Mouse (Mus musculus) cortical plate, adult 2 months (tissue): ENCODE measurements around the gene Fam104a. TPM values are rescaled to one million over a fixed set of nuclear protein-coding genes. Genes with fewer than 3 reads are reported as not detected.

ENCODE experiments used
- H3K27ac ChIP-seq: fragments of 200-500 bp; 2 replicates; pipeline ENCODE4 v1.5.1; 2012; ENCODE audit warnings: low read length, control low read depth, inconsistent platforms; ENCODE audit not compliant: insufficient read depth
- H3K4me1 ChIP-seq: fragments of 200-500 bp; 2 replicates; pipeline ENCODE4 v1.6.1; 2011; ENCODE audit warnings: low read length; ENCODE audit not compliant: control insufficient read depth, insufficient read depth
- H3K4me3 ChIP-seq: fragments of 200-500 bp; 2 replicates; pipeline ENCODE4 v1.5.1; 2011; ENCODE audit warnings: mild to moderate bottlenecking, low read length, control low read depth; ENCODE audit not compliant: insufficient read depth
- CTCF ChIP-seq: fragments of 200-500 bp; IDR thresholded peaks from 2 replicates; pipeline ENCODE4 v1.5.1; 2011; ENCODE audit warnings: mild to moderate bottlenecking, control low read depth, low read length; ENCODE audit not compliant: insufficient read depth; ENCODE audit errors: extremely low read depth
- POLR2A ChIP-seq: fragments of 200-500 bp; IDR thresholded peaks from 2 replicates; pipeline ENCODE4 v1.6.1; 2011; ENCODE audit warnings: mild to moderate bottlenecking, low read length, control low read depth; ENCODE audit not compliant: insufficient read depth; ENCODE audit errors: extremely low read depth
- polyA plus RNA-seq: library from polyadenylated mRNA; depleted of rRNA; stranded (reverse); fragments of >200 nt; gene quantifications from 2 replicates; pipeline ENCODE4 v1.2.3, GENCODE M21; 2012

Gene Fam104a
- polyA plus RNA-seq, 1 experiment, result 28.6 TPM

- Histone ChIP-seq H3K4me3 (no peak overlapping the region), H3K4me1 (peaks cover 2% of the 10 kb centered on the region; the same call in 1 of the 2 replicates), H3K27ac (no peak overlapping the region)
- no peak for TF ChIP-seq POLR2A
- no peak for TF ChIP-seq CTCF
Measured at GRCm38 (mm10) chr11:113708629-113709213, 24.8 kb upstream of the Fam104a start.

DNA sequence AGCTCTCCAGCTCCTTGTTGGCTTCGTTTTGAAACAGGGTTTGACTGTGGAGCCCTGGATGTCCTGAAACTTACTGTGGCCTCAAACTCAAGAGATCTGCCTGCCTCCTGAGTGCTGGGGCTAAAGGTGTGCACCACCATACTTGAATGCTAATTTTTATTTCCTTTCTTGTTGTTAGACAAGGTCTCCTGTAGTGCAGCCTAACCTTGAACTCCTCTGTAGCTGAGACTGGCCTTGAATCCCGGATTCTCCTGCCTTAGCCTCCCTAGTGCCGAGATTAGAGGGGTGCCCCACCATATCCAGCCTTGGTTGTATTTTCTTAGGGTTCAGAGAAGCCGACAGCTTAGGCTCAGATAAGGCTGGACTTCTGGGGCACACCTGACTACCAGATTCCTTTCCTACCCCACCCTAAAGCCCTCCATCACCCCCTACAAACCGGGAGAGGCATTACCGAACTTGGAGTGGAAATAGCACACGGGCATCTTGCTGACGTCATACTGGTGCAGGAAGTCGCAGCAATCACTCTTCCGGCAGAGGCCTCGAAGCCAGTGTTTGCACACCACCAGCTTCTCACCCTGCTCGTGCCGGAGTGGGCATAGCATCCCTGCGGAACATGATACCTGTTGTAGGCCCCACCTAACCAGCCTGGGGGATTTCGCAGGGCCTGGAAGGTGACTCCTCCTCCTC is 22.2 kb upstream of the Fam104a start:
- peaks cover 2% of the 10 kb centered on the region; the same call in 1 of the 2 replicates for H3K4me1 ChIP-seq
- no peak for TF ChIP-seq POLR2A
- TF ChIP-seq CTCF, result no peak
- H3K4me3 ChIP-seq, result no peak overlapping the region
- H3K27ac ChIP-seq, result no peak overlapping the region

- no peak overlapping the region for H3K4me3 ChIP-seq
- no peaks in the 10 kb centered on the region for H3K4me1 ChIP-seq
- peak; percentile 100 for TF ChIP-seq CTCF
- TF ChIP-seq POLR2A, result no peak
- no peak overlapping the region for H3K27ac ChIP-seq
Measured at GRCm38 (mm10) chr11:113703758-113704157, 19.8 kb upstream of the Fam104a start.

GRCm38 (mm10) chr11:113699643-113700042 is 15.7 kb upstream of the Fam104a start:
- Histone ChIP-seq H3K27ac (no peak overlapping the region), H3K4me3 (no peak overlapping the region), H3K4me1 (no peaks in the 10 kb centered on the region)
- TF ChIP-seq CTCF, result no peak
- no peak for TF ChIP-seq POLR2A

DNA sequence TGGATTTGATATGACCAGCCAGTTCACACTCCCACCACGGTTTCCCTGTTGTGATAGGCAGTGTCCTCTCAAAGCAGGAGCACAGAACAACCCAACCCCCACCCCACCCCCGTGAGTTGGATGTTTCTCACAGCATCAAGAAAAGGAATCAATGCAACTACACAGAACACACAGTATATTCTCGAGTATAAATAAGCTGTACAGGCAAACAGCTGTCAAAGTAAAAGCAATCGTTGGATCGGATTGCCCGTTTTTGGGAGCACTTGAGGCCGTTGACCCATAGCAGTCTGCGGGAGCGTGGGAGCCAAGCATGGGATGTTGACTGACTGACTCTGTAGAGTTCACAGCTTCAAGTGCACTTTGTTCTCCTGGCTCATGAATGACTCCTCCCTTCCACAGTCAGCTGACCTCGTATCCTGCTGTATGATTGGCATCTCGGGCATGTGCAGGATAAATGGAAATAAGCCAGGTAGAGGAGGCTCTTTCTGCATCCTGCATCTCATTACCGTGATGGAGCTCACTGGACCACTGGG is 14.1 kb upstream of the Fam104a start:
- H3K4me1 ChIP-seq, result no peaks in the 10 kb centered on the region
- H3K27ac ChIP-seq, result no peak overlapping the region
- TF ChIP-seq CTCF (no peak), POLR2A (no peak)
- H3K4me3 ChIP-seq, result no peak overlapping the region

DNA sequence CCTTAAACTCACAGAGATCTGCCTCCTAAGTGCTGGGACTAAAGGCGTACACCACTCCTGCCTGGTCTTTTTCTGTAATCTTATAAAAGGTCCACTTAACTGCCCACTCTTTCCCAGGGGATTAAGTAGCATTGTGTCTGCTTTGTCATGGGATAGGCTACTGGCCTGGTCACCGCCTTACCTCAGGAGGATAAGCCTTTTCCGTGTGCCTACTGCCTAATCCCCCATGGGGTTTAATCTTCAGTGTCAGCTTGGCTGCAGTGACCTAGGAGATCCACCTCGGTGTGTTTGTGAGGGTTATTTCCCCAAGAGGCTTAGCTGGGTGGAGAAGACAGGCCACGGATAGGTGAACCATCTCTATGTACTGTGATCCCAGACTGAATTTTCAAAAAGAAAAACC is 13.6 kb upstream of the Fam104a start:
- Histone ChIP-seq H3K4me1 (no peaks in the 10 kb centered on the region), H3K4me3 (no peak overlapping the region), H3K27ac (no peak overlapping the region)
- TF ChIP-seq CTCF (no peak), POLR2A (no peak)

DNA sequence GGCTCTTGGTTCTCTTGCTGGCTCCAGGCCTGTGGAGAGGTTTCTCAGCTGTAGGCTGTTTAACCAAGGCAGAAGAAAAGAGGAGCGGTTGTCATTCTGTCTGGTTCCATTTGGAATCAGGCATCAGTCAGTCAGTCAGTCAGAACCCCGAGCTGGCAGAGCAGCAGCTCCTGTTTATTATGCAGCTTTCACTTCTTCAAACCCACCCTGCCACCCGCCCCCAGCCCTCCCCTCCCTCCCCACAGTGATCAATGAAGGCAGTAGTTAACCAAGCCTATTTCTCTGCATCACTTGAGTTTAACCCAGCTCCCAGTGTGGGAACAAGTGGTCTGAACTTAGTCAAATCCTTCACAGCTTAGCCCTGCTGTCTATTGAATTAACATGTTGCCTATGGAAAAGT is 7.9 kb upstream of the Fam104a start:
- Histone ChIP-seq H3K4me1 (peaks cover 7% of the 10 kb centered on the region), H3K27ac (no peak overlapping the region), H3K4me3 (no peak overlapping the region)
- TF ChIP-seq POLR2A (no peak), CTCF (no peak)

GRCm38 (mm10) chr11:113691318-113691717 is 7.4 kb upstream of the Fam104a start:
- no peak overlapping the region for H3K27ac ChIP-seq
- TF ChIP-seq POLR2A (no peak), CTCF (no peak)
- peaks cover 7% of the 10 kb centered on the region for H3K4me1 ChIP-seq
- no peak overlapping the region for H3K4me3 ChIP-seq

- TF ChIP-seq POLR2A, result no peak
- no peak for TF ChIP-seq CTCF
Measured at GRCm38 (mm10) chr11:113690506-113690905, 6.6 kb upstream of the Fam104a start.

GRCm38 (mm10) chr11:113687031-113687430 is 3.1 kb upstream of the Fam104a start:
- TF ChIP-seq POLR2A, result no peak
- Histone ChIP-seq H3K4me1 (peaks cover 9% of the 10 kb centered on the region), H3K27ac (no peak overlapping the region), H3K4me3 (no peak overlapping the region)

More at GRCm38 (mm10) chr11:113690506-113690905, 6.6 kb upstream of the Fam104a start:
- peaks cover 7% of the 10 kb centered on the region for H3K4me1 ChIP-seq
- no peak overlapping the region for H3K4me3 ChIP-seq
- no peak overlapping the region for H3K27ac ChIP-seq
